ENCODE assay signal across 15 mouse cellular contexts in the genomic region with DNA sequence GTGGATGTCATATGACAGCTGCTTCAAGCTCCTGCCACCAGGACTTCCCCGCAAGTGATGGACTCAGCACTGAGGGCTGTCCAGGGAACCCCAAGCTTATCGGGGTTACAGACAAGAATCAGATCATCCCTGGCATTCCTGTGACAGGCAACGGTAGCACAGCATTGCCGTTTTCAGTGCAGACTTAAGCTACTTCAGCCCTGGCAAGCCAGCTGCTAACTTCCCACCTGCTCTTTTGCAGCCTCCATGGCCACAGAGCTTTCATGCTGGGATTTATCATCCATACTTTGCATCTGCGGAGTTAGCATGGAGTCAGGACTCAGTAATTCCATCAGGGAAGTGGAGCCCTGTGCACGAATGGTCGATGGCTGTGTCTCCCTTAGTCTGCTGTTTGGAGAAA.
"Had no signal": no experiment of that assay in that cellular context is flagged by ENCODE, and none has a peak within 500 bp of the region (broad histone marks: within the 10 kb centered on the region; RNA-seq: fewer than 3 reads in every experiment).

No protein-coding gene starts in this region.

- H3K4me1 ChIP-seq: stomach, embryonic 15.5 days had no signal

- H3K9me3 ChIP-seq: neural tube, embryonic 13.5 days; stomach, embryonic 15.5 days had no signal

- H3K36me3 ChIP-seq: neural tube, embryonic 13.5 days; stomach, embryonic 15.5 days had no signal

- H3K27ac ChIP-seq: stomach, embryonic 15.5 days; stomach, postnatal 0 days had no signal

- H3K9ac ChIP-seq: neural tube, embryonic 13.5 days; stomach, embryonic 15.5 days had no signal

- H3K4me2 ChIP-seq: neural tube, embryonic 13.5 days; stomach, embryonic 15.5 days had no signal

- H3K4me3 ChIP-seq: neural tube, embryonic 13.5 days; stomach, embryonic 15.5 days had no signal

- H3K27me3 ChIP-seq: neural tube, embryonic 13.5 days; stomach, embryonic 15.5 days had no signal

- DNase-seq: retina, postnatal 1 day; right cerebral cortex, adult 18-20 months; right cerebral cortex, postnatal 14 days; right cerebral cortex, postnatal 25 days; right cerebral cortex, postnatal 4 days; spleen, adult 18-20 months; thymus, adult 18-20 months; thymus, adult 2 months; thymus, postnatal 14 days; thymus, postnatal 25 days; thymus, postnatal 36 days; thymus, postnatal 4 days had no signal
